Mouse (Mus musculus) Muller cell, postnatal 12 days (primary cell): ENCODE results near the gene Gcgr.
"Not testable (repeated sequence)": the region's sequence is repeated elsewhere in the genome, so short reads cannot be mapped to it uniquely, and the experiment has no call there.

Experiments used
- DNase-seq: peaks from one replicate; pipeline ENCODE4 v3.0.0-alpha.2; 2015; ENCODE audit errors: inconsistent ontology term

Gcgr gene

GRCm38 (mm10) chr11:120538485-120538884 lies 8.0 kb downstream of the Gcgr start:
- DNase-seq = no peak

DNA sequence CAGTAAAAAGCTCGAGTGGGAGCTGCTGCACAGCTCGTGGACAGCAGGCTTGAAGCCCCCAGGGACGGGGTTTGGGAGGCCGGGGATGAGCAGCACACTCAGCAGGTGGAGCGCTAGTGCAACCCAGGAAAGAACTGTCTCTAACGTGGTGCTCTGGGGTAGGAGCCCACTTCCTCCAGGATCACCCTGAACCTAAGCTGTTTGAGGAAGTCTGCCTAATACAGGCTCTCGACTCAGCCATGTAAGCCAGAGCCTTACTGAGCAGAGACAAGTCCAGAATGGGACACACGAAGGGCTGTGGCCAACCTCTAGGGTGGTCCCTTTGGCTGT lies 8.4 kb downstream of the Gcgr start:
- DNase-seq = no peak

DNA sequence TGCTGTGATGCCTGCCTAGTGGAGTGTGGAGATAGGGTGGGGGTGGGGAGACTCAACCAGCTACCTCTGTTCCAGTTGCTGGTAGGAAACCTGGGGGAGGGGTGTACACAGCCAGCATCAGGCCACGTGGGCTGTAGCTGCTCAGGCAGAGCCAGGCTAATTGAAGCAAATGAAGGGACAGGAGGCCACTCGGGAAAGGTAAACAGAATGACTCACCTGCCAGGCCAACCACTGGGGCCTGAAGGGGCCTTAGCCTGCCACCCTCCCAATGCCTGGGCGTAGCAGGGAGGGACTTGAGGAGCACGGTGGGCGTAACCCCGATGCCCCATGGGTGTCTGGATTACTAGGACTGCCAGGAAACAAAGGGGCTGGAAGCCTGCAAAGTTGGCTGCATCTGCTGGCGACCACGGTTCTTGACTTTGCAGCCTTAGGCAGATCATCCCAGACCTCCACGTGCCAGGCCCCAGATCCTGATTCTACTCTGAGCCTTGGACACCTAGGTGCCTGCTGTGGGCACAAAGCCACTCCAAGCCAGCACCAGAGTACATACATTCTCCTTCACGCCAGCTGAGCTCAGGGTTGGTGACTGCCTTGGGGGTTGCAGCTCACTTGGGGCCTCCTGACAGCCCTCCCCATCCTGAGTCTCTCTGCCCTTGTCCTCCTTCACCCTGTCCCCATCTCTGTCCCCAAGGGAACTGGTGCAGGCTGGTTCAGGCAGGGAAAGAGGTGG lies 9.0 kb downstream of the Gcgr start:
- DNase-seq = no peak

DNA sequence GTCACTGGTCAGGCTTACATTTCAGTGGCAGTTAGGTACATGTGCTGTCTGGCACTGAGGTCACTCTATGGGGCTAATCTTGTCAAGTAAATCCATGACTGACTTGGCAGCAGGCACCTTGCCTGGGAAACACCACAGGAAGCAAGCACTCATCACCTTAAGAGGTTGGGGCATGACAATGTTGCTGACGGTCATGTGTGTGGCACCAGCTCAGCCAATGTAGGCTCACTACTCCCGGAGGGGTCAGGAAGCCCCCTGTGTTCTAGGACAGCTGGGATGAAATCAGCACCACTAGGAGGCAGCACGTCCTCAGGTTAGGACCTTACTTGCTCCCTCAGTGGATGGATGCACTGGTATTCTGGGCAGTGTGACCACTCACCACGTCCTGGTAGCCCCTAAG lies 11.4 kb downstream of the Gcgr start:
- DNase-seq = no peak

GRCm38 (mm10) chr11:120542376-120542775 lies 11.9 kb downstream of the Gcgr start:
- DNase-seq = no peak

GRCm38 (mm10) chr11:120545964-120546363 lies 15.5 kb downstream of the Gcgr start:
- DNase-seq = no peak

DNA sequence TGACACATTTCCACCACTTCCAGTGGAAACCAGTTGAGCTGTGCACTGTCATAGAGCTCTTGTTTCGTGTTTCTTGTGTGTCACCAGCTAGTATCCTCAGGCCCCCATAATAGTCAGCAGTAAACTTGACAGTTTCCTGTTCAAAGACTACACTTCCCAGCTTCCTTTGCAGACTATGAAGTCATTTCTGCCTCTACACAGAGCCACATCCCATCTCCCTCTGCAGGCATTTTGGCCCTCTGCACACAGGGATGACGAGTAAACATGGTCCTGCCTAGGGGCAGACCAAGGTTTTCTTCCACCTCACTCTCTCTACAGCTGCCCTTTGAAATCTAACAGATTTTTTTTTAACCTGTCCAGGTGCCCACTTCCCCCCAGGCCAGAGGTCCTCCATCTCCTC lies 17.0 kb downstream of the Gcgr start:
- no peak for DNase-seq

DNA sequence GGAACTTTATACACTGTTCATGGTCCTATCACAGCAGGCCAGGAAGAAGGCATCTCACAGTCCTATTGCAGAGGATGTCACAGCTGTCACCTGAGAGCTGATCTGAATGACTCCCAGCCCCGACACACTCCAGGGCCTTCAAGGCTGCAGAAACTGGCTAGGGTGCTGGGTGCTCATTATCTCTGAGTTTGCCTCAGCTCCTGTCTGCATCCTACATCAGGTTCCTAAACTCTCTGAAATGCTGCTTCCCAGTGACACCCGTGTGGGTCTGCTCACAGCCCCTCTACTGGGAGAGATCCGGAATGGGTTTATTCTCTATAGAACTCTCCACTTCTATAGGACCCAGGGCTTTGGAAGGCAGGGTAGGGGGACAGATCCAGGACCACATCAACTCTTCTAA lies 17.7 kb downstream of the Gcgr start:
- no peak for DNase-seq

DNA sequence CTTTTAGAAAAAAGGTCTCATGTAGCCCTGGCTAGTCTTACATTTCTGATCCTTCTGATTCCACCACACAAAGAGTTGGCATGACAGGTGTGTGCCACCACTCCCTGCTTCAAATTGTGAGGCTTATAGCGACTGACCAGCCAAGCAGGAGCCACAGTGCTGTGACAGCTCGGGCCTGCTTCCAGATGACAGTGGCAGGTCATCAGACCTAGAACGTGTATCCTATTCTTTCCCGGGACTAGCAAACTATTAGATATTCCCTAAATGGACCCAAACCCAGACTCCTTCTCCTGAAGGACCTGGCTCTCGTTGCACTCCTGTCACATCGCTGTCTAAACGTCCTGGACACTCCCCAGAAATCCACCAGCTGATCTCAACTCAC lies 18.3 kb downstream of the Gcgr start:
- no peak for DNase-seq

GRCm38 (mm10) chr11:120549168-120549945 lies 18.9 kb downstream of the Gcgr start, which contains the start of gene Mcrip1:
TSS of gene Mcrip1 (minus strand) at chr11:120549727.
- peak; percentile 95 for DNase-seq

- DNase-seq = no peak
Measured at GRCm38 (mm10) chr11:120549986-120550809, 19.7 kb downstream of the Gcgr start.

DNA sequence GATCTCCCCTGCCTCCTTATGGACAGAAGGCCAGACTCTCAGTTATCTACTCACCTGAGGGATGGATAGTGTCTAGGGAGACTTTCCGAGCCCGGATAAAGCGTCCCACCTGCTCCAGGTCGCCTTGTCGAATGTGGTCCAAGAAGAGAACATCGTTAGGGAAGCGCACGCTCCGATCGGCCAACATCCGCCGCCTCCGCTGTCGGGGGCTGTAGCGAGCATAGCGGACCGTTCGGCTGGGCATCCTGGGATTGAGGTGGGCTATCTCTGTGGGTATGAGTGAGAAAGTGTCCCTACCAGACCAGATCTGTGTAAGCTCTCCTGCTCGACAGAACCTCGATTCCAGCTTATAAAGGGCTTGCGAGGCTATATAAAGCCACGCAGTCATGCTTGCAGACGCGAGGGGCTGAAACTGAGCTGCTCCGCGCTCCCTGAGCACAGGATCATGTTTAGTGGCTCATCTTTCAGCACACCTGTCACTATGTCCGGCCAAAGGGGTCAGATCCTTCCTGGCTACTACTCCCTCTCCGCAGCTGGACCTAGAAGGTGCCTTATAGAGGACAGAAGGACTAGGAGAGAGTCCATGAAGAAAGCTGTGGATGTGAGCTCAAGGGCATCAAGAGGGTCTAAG lies 20.4 kb downstream of the Gcgr start, which contains the start of gene Ppp1r27:
Gene Ppp1r27 (minus strand): TSS at position 323 of the 631 bp plus-strand sequence.
- no peak for DNase-seq

GRCm38 (mm10) chr11:120552736-120553135 lies 22.2 kb downstream of the Gcgr start:
- no peak for DNase-seq

DNA sequence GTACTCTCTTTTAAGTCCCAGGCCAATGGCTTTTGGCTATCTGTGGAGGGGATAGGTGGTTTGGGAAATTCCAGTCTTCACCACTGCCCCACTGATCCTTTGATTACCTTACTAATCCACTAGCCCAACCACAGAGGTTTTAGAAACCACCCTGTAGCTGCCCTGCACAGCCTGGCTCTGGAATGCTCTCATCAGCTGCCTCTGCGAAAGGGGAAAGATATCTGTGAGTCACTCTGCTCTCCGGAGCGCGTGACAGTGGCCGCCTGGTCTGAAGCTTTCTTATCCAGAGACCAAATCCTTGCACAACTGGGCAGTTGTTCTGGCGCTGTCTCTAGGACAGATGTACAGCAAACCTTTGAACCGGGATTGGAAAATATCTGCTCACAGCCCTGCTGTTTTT lies 24.3 kb downstream of the Gcgr start:
- peak; percentile 78 for DNase-seq

DNA sequence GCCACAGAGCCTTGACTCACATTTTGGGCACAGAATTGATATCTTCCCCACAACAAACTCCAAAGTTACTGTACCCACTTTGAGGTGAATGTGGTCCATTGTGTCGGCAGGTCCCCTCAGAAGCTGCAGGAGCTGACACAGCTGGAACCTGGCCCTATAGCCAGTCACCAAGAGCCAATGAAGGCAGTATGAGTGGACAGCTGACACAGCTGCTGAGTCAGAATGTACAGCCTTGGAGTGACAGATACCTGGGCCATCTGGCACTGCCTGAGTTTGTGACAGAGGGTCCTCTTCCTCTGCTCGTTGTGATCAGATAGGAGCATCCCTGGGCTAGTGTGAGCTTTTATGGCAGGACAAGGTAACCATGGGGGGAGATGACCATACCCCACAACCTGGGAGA lies 24.8 kb downstream of the Gcgr start:
- DNase-seq = no peak

GRCm38 (mm10) chr11:120558843-120559242 lies 28.3 kb downstream of the Gcgr start:
- DNase-seq = not testable (repeated sequence)

DNA sequence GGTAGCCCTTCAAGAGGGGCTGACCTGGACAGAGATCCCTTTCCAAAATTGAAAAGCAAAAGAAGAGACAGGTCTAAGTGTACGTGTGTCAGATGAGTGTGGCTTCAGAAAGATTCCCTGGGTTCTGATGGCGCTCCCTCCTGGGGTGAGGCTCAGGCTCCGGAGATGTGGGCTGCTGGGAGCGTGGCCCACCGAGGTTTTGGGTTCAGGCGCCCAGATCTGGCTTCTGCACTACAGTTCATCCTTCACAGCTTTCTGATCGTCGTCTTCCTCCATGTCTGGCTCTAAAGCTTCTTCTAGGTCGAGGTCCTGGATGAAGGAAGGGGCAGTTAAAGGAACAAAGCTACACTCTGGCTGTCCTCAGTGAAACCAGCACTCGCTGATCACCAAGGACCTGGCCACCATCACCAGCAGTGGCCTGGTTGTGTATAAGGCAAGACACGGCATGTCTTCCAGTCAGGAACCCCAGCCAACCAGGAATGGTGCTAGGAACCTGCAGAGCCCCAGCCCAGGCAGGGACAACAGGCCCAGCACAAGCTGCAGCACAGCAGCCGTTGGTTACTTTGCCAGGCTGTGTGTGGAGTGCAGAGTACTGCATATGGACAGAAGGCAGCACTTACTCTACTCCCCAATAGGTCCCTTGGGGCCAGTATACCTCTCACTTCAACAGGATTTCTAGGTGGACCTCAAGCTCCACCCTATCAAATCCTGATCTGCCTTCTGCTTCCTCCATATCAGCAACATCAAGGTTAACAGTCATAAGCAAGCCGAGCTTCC lies 30.6 kb downstream of the Gcgr start:
- no peak for DNase-seq

DNA sequence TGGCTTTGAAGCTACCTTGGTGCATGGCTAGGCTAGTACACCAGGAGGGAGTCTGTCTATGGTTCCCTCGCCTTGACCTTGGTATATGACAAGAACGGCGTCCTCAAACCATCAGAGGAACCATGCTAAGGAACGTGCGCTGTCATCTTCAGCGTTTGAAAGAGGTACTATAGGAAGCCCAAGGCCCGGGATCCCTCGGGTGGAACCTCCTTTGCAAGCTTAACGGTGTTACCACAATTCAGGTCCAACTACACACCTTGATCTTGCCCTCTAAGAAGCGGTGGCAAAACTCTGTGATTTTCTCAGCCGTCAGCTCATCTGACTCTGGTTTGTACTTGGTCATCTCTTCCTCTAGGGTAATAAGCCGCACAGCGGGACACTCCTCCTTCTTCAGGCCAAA lies 32.5 kb downstream of the Gcgr start:
- DNase-seq = no peak

DNA sequence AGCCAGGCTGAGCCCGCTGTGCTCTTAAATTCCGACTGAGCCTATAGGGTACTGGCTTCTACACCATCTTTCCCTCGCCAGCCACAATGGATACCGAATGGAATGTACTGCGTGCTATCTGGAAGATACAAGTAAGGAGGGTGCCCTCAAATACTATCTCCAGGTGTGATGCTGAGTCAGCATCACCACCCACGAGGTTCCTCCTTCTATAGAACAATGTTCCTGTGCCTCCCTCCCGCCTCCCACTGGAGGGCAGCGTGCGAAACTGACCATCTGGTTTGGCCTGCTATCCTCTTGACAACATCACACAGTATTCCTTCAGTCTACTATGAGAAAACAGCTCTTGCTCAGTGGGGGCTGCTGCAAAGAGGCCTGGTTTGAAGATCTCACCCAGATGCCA lies 34.6 kb downstream of the Gcgr start:
- DNase-seq = no peak

- DNase-seq = no peak
Measured at GRCm38 (mm10) chr11:120568324-120568723, 37.8 kb downstream of the Gcgr start.

- no peak for DNase-seq
Measured at GRCm38 (mm10) chr11:120571122-120571521, 40.6 kb downstream of the Gcgr start.
